Mouse (Mus musculus) limb, embryonic 14.5 days (tissue): ENCODE data around the gene Adgrl3. TPM values are rescaled to one million over a fixed set of nuclear protein-coding genes. Genes with fewer than 3 reads are reported as not detected.

ENCODE experiments used
- ATAC-seq: fragments of 200-750 bp; cut with Nextera tagmentation; 2 replicates; pipeline ENCODE4 v1.8.0; 2017; ENCODE audit warnings: low read depth, moderate number of reproducible peaks, moderate TSS enrichment; ENCODE audit not compliant: low FRiP score
- DNase-seq: peaks from one replicate; pipeline ENCODE4 v3.0.0-alpha.2; 2015; ENCODE audit warnings: low spot score
- H3K27ac ChIP-seq: fragments of 300-500 bp; sonication (generic); replicated peaks from 2 replicates; pipeline ENCODE4 v1.5.1; 2014; ENCODE audit warnings: low read depth, mild to moderate bottlenecking, low read length, moderate library complexity, mixed read lengths
- H3K27me3 ChIP-seq: fragments of 300-500 bp; sonication (generic); 2 replicates; pipeline ENCODE4 v1.6.1; 2014; ENCODE audit warnings: low read length, mixed read lengths; ENCODE audit not compliant: control insufficient read depth, insufficient read depth
- H3K36me3 ChIP-seq: fragments of 300-500 bp; sonication (generic); 2 replicates; pipeline ENCODE4 v1.6.1; 2014; ENCODE audit warnings: mild to moderate bottlenecking, low read length, moderate library complexity, mixed read lengths; ENCODE audit not compliant: control insufficient read depth, insufficient read depth
- H3K4me1 ChIP-seq: fragments of 300-500 bp; sonication (generic); 2 replicates; pipeline ENCODE4 v1.6.1; 2014; ENCODE audit warnings: antibody characterized with exemption, low read length, mixed read lengths; ENCODE audit not compliant: control insufficient read depth, insufficient read depth
- H3K4me2 ChIP-seq: fragments of 300-500 bp; sonication (generic); replicated peaks from 2 replicates; pipeline ENCODE4 v1.6.1; 2014; ENCODE audit warnings: low read depth, mild to moderate bottlenecking, low read length, moderate library complexity; ENCODE audit not compliant: severe bottlenecking
- H3K4me3 ChIP-seq: fragments of 300-500 bp; sonication (generic); replicated peaks from 2 replicates; pipeline ENCODE4 v1.5.1; 2014; ENCODE audit warnings: low read length
- H3K9ac ChIP-seq: fragments of 300-500 bp; sonication (generic); 2 replicates; pipeline ENCODE4 v1.6.1; 2014; ENCODE audit warnings: mild to moderate bottlenecking, low read depth, low read length, moderate library complexity; ENCODE audit not compliant: severe bottlenecking
- H3K9me3 ChIP-seq: fragments of 300-500 bp; sonication (generic); 2 replicates; pipeline ENCODE4 v1.6.1; 2016; ENCODE audit warnings: low read length; ENCODE audit not compliant: control insufficient read depth
- POLR2A ChIP-seq: fragments of 200-500 bp; IDR thresholded peaks from 2 replicates; pipeline ENCODE4 v1.8.0; 2012; ENCODE audit warnings: inconsistent platforms, mild to moderate bottlenecking, moderate library complexity, borderline replicate concordance; ENCODE audit not compliant: insufficient read depth, insufficient read length; ENCODE audit errors: extremely low read depth
- WGBS: fragments of 180-500 bp; shearing (Covaris S2); extraction: QIAGEN DNeasy Blood & Tissue Kit; methylation state at CpG from one replicate; pipeline ENCODE4 v1.1.7; 2014; 5-methylcytosine and 5-hydroxymethylcytosine counted together
- polyA plus RNA-seq, 2 experiments: library from polyadenylated mRNA; depleted of rRNA in 1 of 2; stranded (reverse) in 1 of 2; unstranded in 1 of 2; fragments of >200 nt; fragmentation: Nextera tagmentation in 1 of 2; extraction: Ambion mirVana in 1 of 2; gene quantifications; 2 replicates each; pipeline versions ENCODE4 v1.2.1 to v1.2.3; 2012 to 2014

The Adgrl3 gene
- polyA plus RNA-seq, 2 experiments = 37.6 to 41.1 TPM

- Histone ChIP-seq H3K27ac (no peak overlapping the region), H3K9ac (no peak overlapping the region), H3K36me3 (no peaks in the 10 kb centered on the region), H3K4me1 (peaks cover 10% of the 10 kb centered on the region), H3K4me3 (no peak overlapping the region), H3K4me2 (no peak overlapping the region), H3K27me3 (no peaks in the 10 kb centered on the region), H3K9me3 (no peaks in the 10 kb centered on the region)
- ATAC-seq = peak; percentile 84
- DNase-seq = peak; percentile 89
- WGBS = 14% methylated on average over 4 of the region's 4 CpGs
- no peak for TF ChIP-seq POLR2A
These were observed 169.0 kb downstream of the Adgrl3 start for GRCm38 (mm10) chr5:81188871-81189485.

DNA sequence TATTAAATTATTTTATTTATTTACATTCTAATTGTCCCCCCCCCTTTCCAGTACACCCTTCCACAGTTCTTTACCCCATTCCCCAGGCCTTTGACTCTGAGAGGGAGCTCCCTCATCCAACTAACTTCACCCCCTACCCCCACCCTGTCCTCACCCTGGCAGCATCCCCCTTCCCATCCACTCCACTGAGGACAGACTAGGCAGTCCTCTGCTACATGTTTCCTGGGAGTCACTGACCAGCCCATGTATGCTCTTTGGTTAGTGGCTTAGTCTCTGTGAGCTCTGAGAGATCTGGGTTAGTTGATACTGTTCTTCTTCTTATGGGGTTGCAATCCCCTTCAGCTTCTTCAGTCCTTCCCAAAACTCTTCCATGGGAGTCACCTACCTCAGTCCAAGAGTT, 180.4 kb downstream of the Adgrl3 start:
- Histone ChIP-seq H3K4me1 (no peaks in the 10 kb centered on the region), H3K9ac (no peak overlapping the region), H3K27me3 (no peaks in the 10 kb centered on the region), H3K4me2 (no peak overlapping the region), H3K9me3 (no peaks in the 10 kb centered on the region), H3K36me3 (no peaks in the 10 kb centered on the region), H3K27ac (no peak overlapping the region), H3K4me3 (no peak overlapping the region)
- DNase-seq = no peak
- no peak for TF ChIP-seq POLR2A
- no peak for ATAC-seq

DNA sequence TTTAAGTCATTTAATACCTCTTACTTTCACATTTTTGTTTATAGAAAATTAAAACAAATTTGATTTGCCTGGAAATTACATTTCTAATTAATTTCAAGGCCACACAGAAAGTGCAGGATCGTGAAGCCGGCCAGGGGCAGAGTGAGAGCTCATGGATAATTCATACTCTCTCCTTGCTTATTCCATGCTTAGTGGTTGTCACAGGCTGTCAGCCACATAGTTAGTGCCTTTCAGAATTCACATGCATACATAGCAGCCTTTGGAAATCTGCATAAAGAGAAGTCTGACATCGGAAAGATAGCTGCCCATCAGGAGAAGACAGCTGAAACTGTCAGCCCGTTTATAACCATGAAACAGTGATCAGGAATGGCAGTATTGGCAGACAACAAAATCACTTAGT, 181.9 kb downstream of the Adgrl3 start:
- no peaks in the 10 kb centered on the region for H3K4me1 ChIP-seq
- no peak overlapping the region for H3K27ac ChIP-seq
- DNase-seq (no peak), ATAC-seq (no peak)
- WGBS = 84% methylated on average over 4 of the region's 4 CpGs
- no peak overlapping the region for H3K9ac ChIP-seq
- no peaks in the 10 kb centered on the region for H3K27me3 ChIP-seq
- H3K4me2 ChIP-seq = no peak overlapping the region
- TF ChIP-seq POLR2A = no peak
- H3K4me3 ChIP-seq = no peak overlapping the region
- no peaks in the 10 kb centered on the region for H3K36me3 ChIP-seq
- no peaks in the 10 kb centered on the region for H3K9me3 ChIP-seq

GRCm38 (mm10) chr5:81218500-81219057, 198.6 kb downstream of the Adgrl3 start:
- ATAC-seq = peak; percentile 53; the same call in 1 of the 2 replicates

DNA sequence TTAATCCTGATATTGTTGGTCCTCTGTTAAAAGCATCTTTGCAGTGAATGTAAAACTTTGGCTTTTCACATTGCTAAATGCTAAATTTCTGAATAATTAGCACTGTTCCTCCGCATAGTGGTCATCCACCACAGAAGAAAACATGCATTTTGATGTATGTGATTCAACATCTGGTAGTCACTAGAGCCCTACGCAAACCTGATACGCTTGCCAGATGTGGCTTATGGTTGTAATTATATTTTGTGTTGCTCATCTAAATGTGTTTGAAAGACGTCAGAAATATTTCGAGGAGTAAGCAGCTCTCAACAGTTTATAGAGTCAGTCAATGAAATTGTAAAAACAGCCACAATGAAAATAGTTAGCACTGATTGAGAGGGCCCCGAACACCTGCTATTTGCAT, 204.5 kb downstream of the Adgrl3 start:
- Histone ChIP-seq H3K27me3 (no peaks in the 10 kb centered on the region), H3K9ac (no peak overlapping the region), H3K9me3 (no peaks in the 10 kb centered on the region), H3K36me3 (no peaks in the 10 kb centered on the region), H3K4me1 (peaks cover 22% of the 10 kb centered on the region), H3K27ac (no peak overlapping the region), H3K4me3 (no peak overlapping the region), H3K4me2 (no peak overlapping the region)
- TF ChIP-seq POLR2A = no peak
- ATAC-seq = no peak
- WGBS = 26% methylated on average over 6 of the region's 6 CpGs
- DNase-seq = peak; percentile 55

More at GRCm38 (mm10) chr5:81218500-81219057, 198.6 kb downstream of the Adgrl3 start:
- WGBS = 71% methylated on average over 2 of the region's 2 CpGs
- Histone ChIP-seq H3K4me2 (no peak overlapping the region; the same call in 1 of the 2 replicates), H3K9me3 (no peaks in the 10 kb centered on the region), H3K4me1 (peaks cover under 1% of the 10 kb centered on the region), H3K9ac (no peak overlapping the region), H3K4me3 (no peak overlapping the region), H3K27me3 (no peaks in the 10 kb centered on the region), H3K36me3 (no peaks in the 10 kb centered on the region), H3K27ac (peak overlapping the region; percentile 55; the same call in 1 of the 2 replicates)
- DNase-seq = peak; percentile 10
- no peak for TF ChIP-seq POLR2A

DNA sequence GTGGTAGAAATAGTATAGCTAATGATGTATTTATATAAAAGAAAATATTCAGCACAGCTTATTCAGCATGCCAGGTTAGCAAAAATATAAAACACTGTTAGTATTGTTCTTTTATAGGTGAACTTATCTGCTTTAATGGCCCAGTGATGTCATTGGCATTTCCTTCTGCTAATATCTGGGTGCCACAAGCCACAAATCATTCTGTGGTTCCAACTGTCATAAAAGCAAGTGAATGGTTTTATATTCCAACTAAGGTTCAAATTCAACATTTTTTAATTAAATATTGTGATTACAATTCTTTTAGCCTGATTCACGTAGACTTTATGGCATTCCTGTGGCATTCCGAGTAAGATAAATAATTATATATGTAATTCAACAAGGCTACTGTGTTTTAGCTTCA, 205.5 kb downstream of the Adgrl3 start:
- WGBS = 59% methylated on average over 2 of the region's 2 CpGs
- no peak for ATAC-seq
- H3K27ac ChIP-seq = no peak overlapping the region
- no peak for TF ChIP-seq POLR2A
- no peaks in the 10 kb centered on the region for H3K27me3 ChIP-seq
- no peak for DNase-seq
- H3K36me3 ChIP-seq = no peaks in the 10 kb centered on the region
- no peak overlapping the region for H3K4me2 ChIP-seq
- H3K9ac ChIP-seq = no peak overlapping the region
- no peak overlapping the region for H3K4me3 ChIP-seq
- no peaks in the 10 kb centered on the region for H3K9me3 ChIP-seq
- H3K4me1 ChIP-seq = peaks cover 22% of the 10 kb centered on the region
